Mouse (Mus musculus): ENCODE data around the gene Olfr414. TPM values are rescaled to one million over a fixed set of nuclear protein-coding genes. Genes with fewer than 3 reads are reported as not detected.

The Olfr414 gene
- not detected for total RNA-seq (2022)

GRCm38 (mm10) chr1:174423764-174424163 lies at the start of gene Olfr414:
Olfr414 (plus strand) TSS chr1:174424064.
- no peak for DNase-seq

- no peak for DNase-seq
Observed at GRCm38 (mm10) chr1:174390746-174391145, 33.1 kb upstream of the Olfr414 start, which contains the start of gene Olfr248. Olfr248 (plus strand) TSS chr1:174391046.

DNA sequence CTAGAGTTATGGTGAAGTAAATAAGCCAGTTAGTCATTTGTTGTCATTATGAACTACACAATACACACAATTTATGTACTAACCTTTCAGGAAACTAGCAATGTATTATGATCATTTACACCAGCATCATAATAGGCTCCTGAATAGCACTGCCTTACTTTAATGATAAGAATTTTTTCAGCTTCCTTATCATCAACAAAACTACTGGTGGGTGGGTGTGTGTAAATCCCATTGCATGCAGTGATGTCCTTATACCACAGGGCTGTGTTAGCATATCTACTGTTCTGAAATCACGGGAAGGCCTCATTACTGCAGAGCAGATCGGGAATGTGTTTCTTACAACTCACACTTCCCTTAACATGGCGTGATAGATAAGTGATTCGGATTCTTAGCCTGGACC lies 905 bp upstream of the Olfr414 start:
- DNase-seq, result no peak

DNA sequence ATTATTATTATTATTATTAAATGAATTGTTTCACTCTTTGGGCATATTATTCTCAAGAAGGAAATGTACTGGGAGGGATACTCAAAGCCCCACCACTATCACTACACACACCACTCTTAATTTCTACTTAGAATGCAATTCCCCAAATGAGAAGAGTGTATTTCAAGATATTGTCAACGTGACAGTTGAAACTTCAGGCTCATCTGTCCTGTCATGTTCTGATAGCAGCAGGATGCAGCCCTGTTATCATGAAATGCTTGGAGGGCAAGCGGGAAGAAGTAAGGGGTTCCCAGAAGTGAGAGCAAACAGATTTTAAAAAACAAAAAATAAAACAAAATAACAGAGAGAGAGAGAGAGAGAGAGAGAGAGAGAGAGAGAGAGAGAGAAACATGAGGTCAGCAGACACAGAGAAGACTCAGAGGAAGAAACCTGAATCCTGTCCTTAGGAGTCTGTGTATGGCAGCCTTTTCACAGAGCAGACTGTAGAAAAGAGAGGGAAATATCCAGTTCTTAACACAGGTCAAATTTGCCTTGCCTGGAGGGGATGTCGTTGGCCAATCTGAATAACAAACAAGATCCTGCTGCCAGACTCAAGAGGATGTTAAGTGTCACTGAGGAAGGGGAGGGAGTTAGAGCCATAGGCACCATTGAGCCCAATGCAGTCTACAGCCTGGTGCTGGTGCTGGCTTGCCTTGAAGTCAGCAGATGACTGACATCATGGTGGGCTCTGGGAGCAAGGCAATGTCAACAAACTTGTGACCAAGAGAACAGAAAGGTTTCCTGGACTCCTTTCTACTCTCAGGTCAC lies 2.5 kb downstream of the Olfr414 start:
- no peak for DNase-seq

- DNase-seq, result no peak
Observed at GRCm38 (mm10) chr1:174427402-174427801, 3.5 kb downstream of the Olfr414 start.

DNA sequence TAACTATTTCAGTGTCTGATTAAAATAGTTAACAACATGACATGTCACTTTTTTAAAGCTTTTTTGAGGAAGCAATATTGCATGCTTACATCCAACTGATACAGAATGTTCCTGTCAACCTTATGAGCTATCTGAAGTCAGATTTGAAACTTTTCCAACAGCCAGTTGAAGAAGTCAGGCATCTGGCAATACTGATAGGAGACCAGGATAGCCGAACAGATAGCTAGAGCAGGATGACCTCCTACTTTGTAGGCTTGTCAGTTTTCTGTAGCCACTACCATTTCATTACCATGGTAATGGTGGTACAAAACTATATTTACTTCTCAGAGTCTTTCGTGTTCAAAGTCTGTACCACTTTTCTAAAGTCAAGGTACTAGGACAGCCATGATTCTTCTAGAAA lies 4.5 kb downstream of the Olfr414 start:
- no peak for DNase-seq

DNA sequence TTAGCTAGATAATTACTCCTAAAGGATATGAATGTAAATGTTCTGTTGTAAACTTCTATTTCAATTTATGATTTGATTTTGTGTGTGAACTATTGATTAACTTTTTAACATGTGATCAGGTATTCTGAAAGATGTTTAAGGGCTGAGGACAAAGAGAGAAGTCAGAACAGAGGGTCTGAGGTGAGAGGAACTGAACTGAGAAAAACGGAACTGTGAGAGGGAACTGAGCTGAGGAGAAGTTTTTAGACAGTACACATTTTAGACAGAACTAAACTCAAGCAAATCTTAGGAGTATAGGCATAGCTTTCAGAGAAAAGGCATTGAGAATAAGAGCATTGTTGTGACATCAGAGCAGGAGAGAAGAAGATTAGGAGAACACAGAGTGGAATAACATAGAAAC lies 10.3 kb downstream of the Olfr414 start:
- DNase-seq, result no peak

DNA sequence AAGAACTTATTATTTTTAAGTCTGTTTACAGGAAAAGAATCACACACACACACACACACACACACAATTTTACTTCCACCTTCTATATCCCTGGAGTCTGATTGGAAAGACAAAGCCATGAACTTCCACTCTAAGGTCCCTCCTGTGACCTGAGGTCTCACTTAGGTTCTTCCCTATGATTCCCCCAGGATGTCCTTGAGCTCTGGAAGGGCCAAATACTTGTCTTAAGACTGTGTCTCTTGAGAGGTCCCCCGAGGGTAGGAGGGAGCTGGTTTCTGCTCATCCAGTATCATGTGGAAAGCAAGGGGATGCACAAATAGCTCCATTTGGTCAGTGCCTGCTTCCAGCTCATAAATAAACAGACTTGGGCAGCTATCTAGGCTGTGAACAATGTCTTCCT lies 17.9 kb downstream of the Olfr414 start, which contains the start of gene Olfr220:
TSS of gene Olfr220 (plus strand) at position 301 of the 400 bp plus-strand sequence.
- DNase-seq, result no peak

DNA sequence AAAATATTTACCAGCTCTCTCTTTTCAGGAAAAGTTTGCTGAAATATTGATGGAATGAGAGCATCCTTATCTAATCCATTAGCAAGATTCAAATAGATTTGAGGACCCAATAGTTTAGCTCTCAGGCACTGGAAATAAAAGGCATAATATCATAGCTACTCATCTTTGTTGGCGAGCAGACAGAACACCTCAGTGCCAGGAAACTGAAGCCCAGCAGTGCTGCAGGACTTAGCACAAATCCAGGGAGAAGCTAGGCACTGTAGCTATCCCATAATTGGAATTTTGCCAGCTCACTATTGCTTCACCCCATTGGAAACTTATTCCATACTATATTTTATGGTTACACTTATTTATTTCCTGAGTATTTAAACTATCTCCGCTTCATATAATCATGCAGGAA lies 31.2 kb downstream of the Olfr414 start:
- DNase-seq, result no peak

- no peak for DNase-seq
Observed at GRCm38 (mm10) chr1:174465385-174465784, 41.5 kb downstream of the Olfr414 start.

DNA sequence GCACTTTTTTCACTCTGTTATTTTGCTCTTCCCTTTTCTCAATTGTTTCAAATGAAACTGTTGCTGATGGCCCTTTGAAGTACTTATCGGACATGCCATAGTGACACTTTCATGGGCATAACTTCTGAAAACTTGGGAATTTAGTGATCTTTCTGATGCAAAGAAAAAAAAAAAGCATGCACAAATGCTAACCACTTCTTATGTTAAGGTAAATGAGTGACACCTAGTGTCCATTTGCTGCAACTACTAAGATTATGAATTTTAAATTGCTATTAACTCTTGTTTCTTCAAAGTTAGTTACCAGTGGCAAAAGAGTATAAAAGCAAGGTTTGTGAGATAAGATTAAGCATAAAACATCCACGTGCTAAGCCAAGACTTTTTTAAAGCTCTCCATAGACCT lies 42.4 kb downstream of the Olfr414 start:
- DNase-seq, result no peak

- DNase-seq, result no peak
Observed at GRCm38 (mm10) chr1:174469736-174470135, 45.9 kb downstream of the Olfr414 start.

- DNase-seq, result no peak
Observed at GRCm38 (mm10) chr1:174482567-174482966, 58.7 kb downstream of the Olfr414 start.

Other genes starting within 250 kb of the Olfr414 start
- gene Olfr419, start 172.0 kb upstream of the Olfr414 start, total RNA-seq (2022), result not detected
- not detected for gene Mptx1, start 93.5 kb upstream of the Olfr414 start, total RNA-seq (2022)
- gene Olfr417, start 58.9 kb upstream of the Olfr414 start, total RNA-seq (2022), result not detected
- not detected for gene Olfr248, start 33.0 kb upstream of the Olfr414 start, total RNA-seq (2022)
- gene Olfr220, start 18.0 kb downstream of the Olfr414 start, total RNA-seq (2022), result not detected
- 1 to 10 TPM; 5.9 to 6.7 (median 6.5) TPM for gene Fmn2, start 77.8 kb downstream of the Olfr414 start, total RNA-seq (2022)

Data from adrenal gland, adult 8-10 months (tissue).